Comparison of ENCODE assay signal across 16 mouse cellular contexts in the genomic region with DNA sequence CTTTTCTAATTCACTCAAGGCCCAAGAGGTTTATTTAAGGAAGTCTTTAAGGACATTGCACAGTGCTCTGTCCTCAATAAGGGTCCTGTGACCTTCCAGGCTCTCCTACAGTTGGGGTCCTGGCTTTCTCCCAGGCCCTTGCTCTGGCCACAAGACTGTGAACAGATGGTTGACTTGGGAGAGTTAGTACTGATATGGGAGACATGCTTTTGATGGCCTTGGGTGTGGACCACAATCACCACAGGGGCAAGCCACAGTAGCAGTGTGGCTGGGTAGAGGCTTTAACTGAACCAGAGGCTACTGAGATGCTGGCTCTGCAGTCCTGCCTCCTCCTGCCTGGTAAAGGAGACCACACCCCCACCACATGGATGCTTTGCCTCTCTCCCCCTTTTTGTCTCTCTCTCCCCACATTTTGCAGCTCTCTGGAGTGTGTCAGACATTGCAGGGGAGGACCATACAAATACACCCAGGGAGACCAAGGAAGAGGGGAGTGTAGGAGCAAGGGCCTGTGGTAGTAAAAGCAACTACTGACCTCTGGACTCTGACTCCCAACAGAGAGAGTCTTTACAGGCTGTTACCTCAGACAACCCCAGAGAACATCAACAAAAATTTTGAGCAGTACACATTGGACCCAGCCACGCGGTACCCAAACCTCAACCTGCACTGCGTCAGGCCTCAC.
DNase-seq lines count a peak whose midpoint lies in the region; ATAC-seq and TF ChIP-seq lines count a peak whose summit lies in the region.
"Had no signal": no experiment of that assay in that cellular context is flagged by ENCODE, and none has a peak within 500 bp of the region (broad histone marks: within the 10 kb centered on the region; RNA-seq: fewer than 3 reads in every experiment).

No protein-coding gene starts in this region.

- no peaks in the 10 kb centered on the region for H3K4me1 ChIP-seq in kidney, embryonic 14.5 days (ENCODE audit: control insufficient read depth, insufficient read depth, low read length)
- H3K4me1 ChIP-seq in midbrain, embryonic 11.5 days (ENCODE audit: control insufficient read depth, insufficient read depth, low read length) = no peaks in the 10 kb centered on the region
- H3K4me1 ChIP-seq: midbrain, embryonic 12.5 days; neural tube, embryonic 12.5 days had no signal

- peak; percentile 66 for DNase-seq in cerebellum, adult 11-12 months
- DNase-seq in cerebellum, adult 8-10 months = no peak
- no peak for DNase-seq in layer of hippocampus, adult 2 months (ENCODE audit: low spot score in 2 of 2)
- DNase-seq in layer of hippocampus, postnatal 36 days = no peak
- DNase-seq in thymus, postnatal 25 days = no peak
- no peak for DNase-seq in midbrain, embryonic 11.5 days (ENCODE audit: low spot score, missing footprints)
- DNase-seq: adrenal gland, adult 8-10 months; liver; spleen, adult 18-20 months had no signal

- no peak overlapping the region for H3K4me2 ChIP-seq in kidney, embryonic 14.5 days (replicated peaks; ENCODE audit: low read depth, low read length)
- no peak overlapping the region for H3K4me2 ChIP-seq in midbrain, embryonic 11.5 days
- H3K4me2 ChIP-seq: midbrain, embryonic 12.5 days; neural tube, embryonic 12.5 days had no signal

- peak; percentile 61; the same call in 1 of the 2 replicates for ATAC-seq in kidney, embryonic 14.5 days (ENCODE audit: low FRiP score, low TSS enrichment)
- no peak for ATAC-seq in monocyte, adult 5-6 weeks (replicated peaks; ENCODE audit: insufficient number of reproducible peaks, low FRiP score, low TSS enrichment, poor library complexity, severe bottlenecking)
- no peak for ATAC-seq in midbrain, embryonic 11.5 days (ENCODE audit: low FRiP score)
- ATAC-seq: forebrain, embryonic 14.5 days; inflammation-experienced regulatory T-cells, adult 6 months had no signal

- no peaks in the 10 kb centered on the region for H3K9me3 ChIP-seq in kidney, embryonic 14.5 days (ENCODE audit: control insufficient read depth, low read length)
- no peaks in the 10 kb centered on the region for H3K9me3 ChIP-seq in midbrain, embryonic 11.5 days (ENCODE audit: control insufficient read depth, low read length)
- H3K9me3 ChIP-seq: midbrain, embryonic 12.5 days; neural tube, embryonic 12.5 days had no signal

- no peak overlapping the region for H3K9ac ChIP-seq in kidney, embryonic 14.5 days (ENCODE audit: low read depth, low read length)
- no peak overlapping the region for H3K9ac ChIP-seq in midbrain, embryonic 11.5 days (ENCODE audit: low read length)
- H3K9ac ChIP-seq: midbrain, embryonic 12.5 days; neural tube, embryonic 12.5 days had no signal

- no peak for TF ChIP-seq CTCF in layer of hippocampus, adult 2 months (conservative IDR thresholded peaks at IDR 0.05)

- no peaks in the 10 kb centered on the region; the same call in 1 of the 2 replicates for H3K36me3 ChIP-seq in kidney, embryonic 14.5 days (ENCODE audit: control insufficient read depth, insufficient read depth, low read length)
- no peaks in the 10 kb centered on the region for H3K36me3 ChIP-seq in midbrain, embryonic 11.5 days (ENCODE audit: control insufficient read depth, insufficient read depth, low read length)
- H3K36me3 ChIP-seq: midbrain, embryonic 12.5 days; neural tube, embryonic 12.5 days had no signal

- no peak overlapping the region for H3K4me3 ChIP-seq in layer of hippocampus, adult 2 months
- no peak overlapping the region for H3K4me3 ChIP-seq in kidney, embryonic 14.5 days (ENCODE audit: low read length)
- no peak overlapping the region for H3K4me3 ChIP-seq in midbrain, embryonic 11.5 days (ENCODE audit: low read depth, low read length)
- H3K4me3 ChIP-seq: midbrain, embryonic 12.5 days; neural tube, embryonic 12.5 days had no signal

- peak overlapping the region; percentile 83 for H3K27ac ChIP-seq in layer of hippocampus, adult 2 months
- H3K27ac ChIP-seq in kidney, embryonic 14.5 days (ENCODE audit: low read depth, low read length) = no peak overlapping the region
- H3K27ac ChIP-seq in midbrain, embryonic 11.5 days (ENCODE audit: low read depth, low read length) = no peak overlapping the region
- H3K27ac ChIP-seq: midbrain, embryonic 12.5 days; neural tube, embryonic 12.5 days; stomach, postnatal 0 days had no signal

- 63% methylated on average over 3 of the region's 3 CpGs for WGBS in kidney, embryonic 14.5 days
- WGBS in midbrain, embryonic 11.5 days = 96% methylated on average over 3 of the region's 3 CpGs

- no peaks in the 10 kb centered on the region; the same call in 1 of the 2 replicates for H3K27me3 ChIP-seq in kidney, embryonic 14.5 days (ENCODE audit: control insufficient read depth, insufficient read depth, low read length)
- no peaks in the 10 kb centered on the region for H3K27me3 ChIP-seq in midbrain, embryonic 11.5 days (ENCODE audit: control insufficient read depth, insufficient read depth, low read length)
- H3K27me3 ChIP-seq: midbrain, embryonic 12.5 days; neural tube, embryonic 12.5 days had no signal
